Mouse (Mus musculus): ENCODE measurements around the gene Mad1l1. TPM values are rescaled to one million over a fixed set of nuclear protein-coding genes. Genes with fewer than 3 reads are reported as not detected.
A peak's percentile ranks its signal among the peaks of the same experiment; 100 is the strongest.

Mad1l1 gene
- total RNA-seq, 1 experiment from 2014 or later = 23.1 TPM

- no peak for DNase-seq
These were observed 227.9 kb downstream of the Mad1l1 start for GRCm38 (mm10) chr5:140093489-140093888.

GRCm38 (mm10) chr5:140091601-140092000 is 229.8 kb downstream of the Mad1l1 start:
- DNase-seq = no peak

GRCm38 (mm10) chr5:140089263-140089662 is 232.1 kb downstream of the Mad1l1 start:
- DNase-seq = no peak

DNA sequence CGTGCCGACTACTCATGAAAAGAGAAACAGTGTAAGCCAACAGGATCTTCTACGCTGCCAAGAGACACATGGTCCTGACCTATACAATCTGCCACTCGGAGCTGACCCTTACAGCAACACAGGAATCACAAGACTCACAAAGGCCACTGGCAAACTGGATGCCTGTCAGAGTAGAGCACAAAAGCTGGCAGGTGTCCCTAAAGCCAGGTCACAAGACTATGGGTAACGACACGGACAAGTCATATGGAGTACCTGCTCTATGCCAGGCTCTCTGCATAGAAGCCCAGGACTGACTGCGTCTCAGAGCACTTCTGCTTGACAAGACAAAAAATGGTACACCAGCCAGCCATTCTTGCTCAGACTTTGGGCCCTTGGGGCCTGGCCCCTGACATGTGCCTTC is 234.1 kb downstream of the Mad1l1 start:
- no peak for DNase-seq

DNA sequence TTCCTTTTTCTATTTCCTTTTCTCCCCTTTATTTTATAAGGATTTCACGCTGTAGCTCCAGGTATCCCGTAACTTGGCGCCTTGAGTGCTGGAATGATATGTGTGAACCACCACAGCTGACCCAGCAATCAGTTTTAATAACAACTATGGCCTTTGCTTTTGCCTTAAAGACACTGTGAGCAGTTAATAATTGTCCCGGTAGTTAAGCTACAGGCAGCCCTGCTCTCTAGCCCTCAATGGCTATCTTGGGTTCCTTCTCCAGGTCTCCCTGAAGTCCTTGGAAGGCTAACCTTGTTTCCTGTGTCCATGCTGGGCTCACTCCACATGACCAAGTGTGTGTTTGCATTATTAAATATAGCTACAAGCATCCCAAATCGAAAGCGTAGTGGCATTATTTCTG is 237.0 kb downstream of the Mad1l1 start:
- DNase-seq = no peak

DNA sequence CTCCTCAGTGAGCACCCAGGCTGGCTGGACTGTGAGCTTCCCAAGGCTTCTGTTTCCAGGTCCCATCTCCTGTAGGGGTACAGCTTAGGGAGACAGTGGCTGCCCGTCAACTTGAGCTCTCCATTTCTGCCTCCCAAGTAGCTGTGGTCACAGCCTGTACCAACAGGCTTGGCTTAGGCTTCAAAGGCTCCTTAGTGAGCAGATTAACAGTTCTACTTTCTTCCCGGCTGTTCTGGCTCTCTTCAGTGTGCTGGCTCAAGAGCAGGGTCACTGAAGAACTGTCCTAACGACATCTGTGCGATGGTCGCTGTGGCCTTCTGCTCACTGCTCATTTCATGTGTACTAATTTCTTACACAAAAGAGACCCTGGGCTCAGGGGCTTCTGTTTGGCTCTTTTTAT is 237.4 kb downstream of the Mad1l1 start:
- no peak for DNase-seq

- DNase-seq = no peak
These were observed 239.0 kb downstream of the Mad1l1 start for GRCm38 (mm10) chr5:140082204-140082812.

- DNase-seq = no peak
These were observed 240.3 kb downstream of the Mad1l1 start for GRCm38 (mm10) chr5:140081084-140081483.

DNA sequence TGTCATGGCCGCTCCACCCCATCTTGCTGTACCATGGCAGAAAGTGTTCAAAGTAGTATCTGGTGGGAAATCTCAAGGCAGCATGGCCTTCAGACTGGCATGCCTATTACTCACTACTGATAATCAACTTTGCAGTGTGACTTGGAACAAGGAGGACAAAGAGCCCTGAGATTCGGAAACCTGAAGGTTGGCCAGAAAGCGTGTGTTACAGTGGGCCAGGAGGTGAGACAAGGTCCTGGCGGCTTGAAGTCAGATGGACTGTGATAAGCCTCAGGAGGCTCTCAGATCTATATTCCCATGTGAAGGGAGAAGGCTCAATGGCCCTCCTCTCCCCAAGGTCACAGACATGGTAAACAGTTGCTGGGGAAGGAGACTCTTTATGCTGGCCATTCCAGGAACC is 241.8 kb downstream of the Mad1l1 start:
- no peak for DNase-seq

GRCm38 (mm10) chr5:140078406-140078805 is 242.9 kb downstream of the Mad1l1 start:
- peak; percentile 20 for DNase-seq

DNA sequence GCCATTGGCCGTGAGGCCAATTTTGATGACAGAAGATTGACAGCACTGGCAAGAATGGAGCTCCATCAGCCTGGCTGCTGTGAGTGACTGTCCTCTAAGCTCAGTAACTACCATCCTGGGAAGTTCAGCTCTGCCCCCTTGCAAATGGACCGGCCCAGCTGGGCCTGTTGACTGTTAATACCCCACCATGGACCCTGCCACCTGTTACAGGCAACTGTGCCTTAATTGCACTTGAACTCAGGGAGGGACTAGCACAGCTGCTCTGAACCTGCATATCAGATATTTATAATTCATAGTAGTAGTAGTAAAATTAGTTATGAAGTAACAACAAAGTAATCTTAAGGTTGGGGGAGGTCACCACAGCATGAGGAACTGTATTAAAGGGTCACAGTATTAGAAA is 244.9 kb downstream of the Mad1l1 start:
- no peak for DNase-seq

GRCm38 (mm10) chr5:140073671-140074116 is 247.7 kb downstream of the Mad1l1 start:
- DNase-seq = no peak

- no peak for DNase-seq
These were observed 248.1 kb downstream of the Mad1l1 start for GRCm38 (mm10) chr5:140073148-140073670.

DNA sequence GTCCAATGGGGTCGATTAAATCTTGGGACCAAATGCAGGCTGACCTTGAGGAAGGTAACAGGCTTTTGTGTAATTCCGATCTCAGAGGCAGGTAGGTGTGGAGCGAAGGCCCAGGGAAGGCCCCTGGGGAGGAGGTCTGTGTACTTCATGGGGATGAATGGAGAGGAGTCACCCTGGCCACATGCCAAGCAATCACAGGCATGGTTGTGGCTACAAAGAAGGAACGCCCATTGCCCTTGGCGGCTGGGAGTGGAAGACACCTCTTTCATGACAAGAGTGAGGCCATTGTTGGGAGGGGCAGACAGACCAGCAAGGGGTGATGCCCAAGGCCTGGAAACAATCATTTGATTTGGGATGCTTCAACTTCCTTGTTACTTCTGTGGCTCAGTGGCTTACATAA is 252.8 kb downstream of the Mad1l1 start:
- DNase-seq = peak; percentile 62

DNA sequence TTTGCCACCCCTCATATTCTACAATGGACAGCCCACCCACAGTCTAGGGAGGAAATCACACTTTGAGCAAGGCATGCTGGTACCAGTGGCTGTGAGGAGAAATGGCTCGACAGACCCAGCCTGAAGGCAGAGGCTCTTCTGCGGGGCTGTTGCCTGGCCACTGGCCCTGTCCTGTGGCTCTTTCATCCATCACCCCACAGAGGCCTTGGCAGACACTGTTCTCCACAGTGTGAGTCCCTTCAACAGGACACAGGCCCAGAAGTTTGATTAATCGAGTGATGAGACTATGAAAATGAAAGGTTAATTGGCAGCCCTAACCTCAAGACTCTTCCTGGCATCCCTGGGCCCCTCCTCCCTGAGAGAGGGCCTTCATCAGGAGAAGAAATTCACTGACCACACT is 253.3 kb downstream of the Mad1l1 start:
- no peak for DNase-seq

GRCm38 (mm10) chr5:140066769-140067168 is 254.6 kb downstream of the Mad1l1 start:
- DNase-seq = no peak

- DNase-seq = no peak
These were observed 255.1 kb downstream of the Mad1l1 start for GRCm38 (mm10) chr5:140066281-140066680.

DNA sequence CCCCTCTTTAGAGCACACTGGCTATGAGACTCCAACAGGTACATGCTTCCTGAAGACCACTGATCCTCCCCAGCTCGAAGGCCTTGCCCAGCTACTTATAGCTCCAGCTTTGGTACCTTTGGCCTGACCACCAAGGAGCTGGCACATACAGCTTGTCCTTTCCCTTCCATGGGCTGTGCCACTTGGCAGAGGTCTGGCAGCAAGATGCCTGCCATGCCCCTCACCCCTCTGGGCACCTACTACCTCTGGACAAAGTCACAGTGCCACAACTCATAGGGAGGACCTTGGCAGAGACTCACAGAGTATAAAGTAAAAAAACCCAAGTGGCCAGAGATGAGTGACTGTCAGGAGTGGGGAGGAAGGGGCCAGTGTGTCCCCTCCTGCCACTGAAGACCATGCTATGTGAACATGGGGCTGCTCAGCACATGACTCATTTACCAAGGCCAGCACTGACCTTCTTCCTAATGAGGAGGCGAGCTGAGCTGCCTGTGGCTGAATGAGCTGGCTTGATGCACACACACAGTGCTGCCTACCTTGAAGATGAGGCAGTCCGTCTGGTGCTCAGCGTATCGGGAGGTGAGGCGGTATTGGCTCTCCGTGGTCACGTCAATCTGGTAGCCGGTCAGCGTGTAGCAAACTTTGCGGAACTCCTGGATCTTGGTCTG is 255.9 kb downstream of the Mad1l1 start:
- DNase-seq = peak; percentile 31

GRCm38 (mm10) chr5:140064521-140064920 is 256.8 kb downstream of the Mad1l1 start:
- DNase-seq = no peak

GRCm38 (mm10) chr5:140062828-140063227 is 258.5 kb downstream of the Mad1l1 start:
- DNase-seq = no peak

GRCm38 (mm10) chr5:140062316-140062715 is 259.0 kb downstream of the Mad1l1 start:
- DNase-seq = no peak

- DNase-seq = no peak
These were observed 260.0 kb downstream of the Mad1l1 start for GRCm38 (mm10) chr5:140061296-140061879.

GRCm38 (mm10) chr5:140056291-140056690 is 265.1 kb downstream of the Mad1l1 start:
- DNase-seq = no peak

- DNase-seq = peak; percentile 20
These were observed 265.9 kb downstream of the Mad1l1 start for GRCm38 (mm10) chr5:140055431-140055830.
